23 mouse cellular contexts compared by ENCODE assay signal in genomic region chr3:151707335-151707734, GRCm38 (mm10). TPM values are rescaled to one million over a fixed set of nuclear protein-coding genes. Genes with fewer than 3 reads are reported as not detected.
A peak's percentile ranks its signal among the peaks of the same experiment; 100 is the strongest.
DNase-seq lines count a peak whose midpoint lies in the region; ATAC-seq and TF ChIP-seq lines count a peak whose summit lies in the region.
"Had no signal": no experiment of that assay in that cellular context is flagged by ENCODE, and none has a peak within 500 bp of the region (broad histone marks: within the 10 kb centered on the region; RNA-seq: fewer than 3 reads in every experiment).

No protein-coding gene starts in this region.

- H3K4me2 ChIP-seq in kidney, postnatal 0 days (ENCODE audit: low read length): no peak overlapping the region
- H3K4me2 ChIP-seq in kidney, embryonic 14.5 days (replicated peaks; ENCODE audit: low read depth, low read length): no peak overlapping the region
- no peak overlapping the region for H3K4me2 ChIP-seq in lung, embryonic 14.5 days
- H3K4me2 ChIP-seq in lung, postnatal 0 days (replicated peaks; ENCODE audit: low read depth, low read length): no peak overlapping the region
- H3K4me2 ChIP-seq: heart, embryonic 13.5 days; hindbrain, embryonic 12.5 days had no signal

- 66% methylated on average over 4 of the region's 4 CpGs for WGBS in kidney, postnatal 0 days
- 78% methylated on average over 4 of the region's 4 CpGs for WGBS in kidney, embryonic 14.5 days
- 80% methylated on average over 4 of the region's 4 CpGs for whole genome bisulfite sequencing in lung, embryonic 14.5 days
- 74% methylated on average over 4 of the region's 4 CpGs for WGBS in lung, postnatal 0 days

- no peaks in the 10 kb centered on the region for H3K27me3 ChIP-seq in kidney, postnatal 0 days (ENCODE audit: insufficient read depth, low read length)
- no peaks in the 10 kb centered on the region for H3K27me3 ChIP-seq in kidney, embryonic 14.5 days (ENCODE audit: control insufficient read depth, insufficient read depth, low read length)
- H3K27me3 ChIP-seq in lung, embryonic 14.5 days (ENCODE audit: insufficient read depth, low read length): no peaks in the 10 kb centered on the region
- H3K27me3 ChIP-seq in lung, postnatal 0 days (replicated peaks; ENCODE audit: insufficient read depth, low read length): no peaks in the 10 kb centered on the region
- H3K27me3 ChIP-seq: CH12.LX; heart, embryonic 13.5 days; hindbrain, embryonic 12.5 days had no signal

- H3K9ac ChIP-seq in kidney, postnatal 0 days (ENCODE audit: low read depth, low read length): no peak overlapping the region
- no peak overlapping the region for H3K9ac ChIP-seq in kidney, embryonic 14.5 days (ENCODE audit: low read depth, low read length)
- no peak overlapping the region for H3K9ac ChIP-seq in lung, embryonic 14.5 days
- H3K9ac ChIP-seq in lung, postnatal 0 days (replicated peaks; ENCODE audit: low read depth): no peak overlapping the region
- H3K9ac ChIP-seq: heart, embryonic 13.5 days; hindbrain, embryonic 12.5 days had no signal

- no peak for ATAC-seq in kidney, postnatal 0 days (replicated peaks; ENCODE audit: low FRiP score, low read depth)
- ATAC-seq in kidney, embryonic 14.5 days (ENCODE audit: low FRiP score, low TSS enrichment): no peak
- no peak for ATAC-seq in lung, embryonic 14.5 days (ENCODE audit: insufficient read depth)
- ATAC-seq in lung, postnatal 0 days: no peak
- ATAC-seq: forebrain, embryonic 14.5 days had no signal

- no peaks in the 10 kb centered on the region for H3K4me1 ChIP-seq in kidney, postnatal 0 days (replicated peaks; ENCODE audit: insufficient read depth, low read length)
- no peaks in the 10 kb centered on the region for H3K4me1 ChIP-seq in kidney, embryonic 14.5 days (ENCODE audit: control insufficient read depth, insufficient read depth, low read length)
- no peaks in the 10 kb centered on the region for H3K4me1 ChIP-seq in lung, embryonic 14.5 days (ENCODE audit: insufficient read depth)
- H3K4me1 ChIP-seq in lung, postnatal 0 days (ENCODE audit: insufficient read depth, low read depth, low read length): no peaks in the 10 kb centered on the region
- H3K4me1 ChIP-seq: embryonic facial prominence, embryonic 10.5 days; heart, embryonic 13.5 days; hindbrain, embryonic 12.5 days had no signal

- no peaks in the 10 kb centered on the region; the same call in 1 of the 2 replicates for H3K9me3 ChIP-seq in kidney, postnatal 0 days (replicated peaks; ENCODE audit: low read length)
- no peaks in the 10 kb centered on the region for H3K9me3 ChIP-seq in kidney, embryonic 14.5 days (ENCODE audit: control insufficient read depth, low read length)
- no peaks in the 10 kb centered on the region for H3K9me3 ChIP-seq in lung, embryonic 14.5 days (ENCODE audit: low read depth, low read length)
- H3K9me3 ChIP-seq in lung, postnatal 0 days (ENCODE audit: low read length): no peaks in the 10 kb centered on the region
- H3K9me3 ChIP-seq: embryonic facial prominence, embryonic 10.5 days; heart, embryonic 13.5 days; hindbrain, embryonic 12.5 days had no signal

- H3K36me3 ChIP-seq in kidney, postnatal 0 days (ENCODE audit: insufficient read depth, low read length): no peaks in the 10 kb centered on the region
- H3K36me3 ChIP-seq in kidney, embryonic 14.5 days (ENCODE audit: control insufficient read depth, insufficient read depth, low read length): no peaks in the 10 kb centered on the region
- no peaks in the 10 kb centered on the region for H3K36me3 ChIP-seq in lung, embryonic 14.5 days (ENCODE audit: insufficient read depth)
- H3K36me3 ChIP-seq in lung, postnatal 0 days (ENCODE audit: insufficient read depth, low read length): no peaks in the 10 kb centered on the region
- H3K36me3 ChIP-seq: embryonic facial prominence, embryonic 10.5 days; heart, embryonic 13.5 days; hindbrain, embryonic 12.5 days had no signal

- intact Hi-C loops in heart, postnatal 10 days (cut with DNase I): no loop called here

- H3K27ac ChIP-seq in kidney, postnatal 0 days: no peak overlapping the region
- H3K27ac ChIP-seq in kidney, embryonic 14.5 days (ENCODE audit: low read depth, low read length): no peak overlapping the region
- H3K27ac ChIP-seq in lung, embryonic 14.5 days (ENCODE audit: low read depth): no peak overlapping the region
- no peak overlapping the region for H3K27ac ChIP-seq in lung, postnatal 0 days (ENCODE audit: low read length)
- H3K27ac ChIP-seq: embryonic facial prominence, embryonic 10.5 days; heart, embryonic 13.5 days; hindbrain, embryonic 12.5 days had no signal

- peak; percentile 35 for DNase-seq in kidney, postnatal 0 days (ENCODE audit: low spot score)
- peak; percentile 35 for DNase-seq in lung, embryonic 14.5 days
- no peak for DNase-seq in lung, postnatal 0 days (ENCODE audit: low spot score)
- DNase-seq in NIH3T3 (ENCODE audit: low read depth): peak; percentile 40
- peak; percentile 2 for DNase-seq in telencephalon, adult 2 months (ENCODE audit: low read depth, low spot score)
- no peak for DNase-seq in heart, postnatal 10 days
- DNase-seq: adrenal gland, adult 8-10 months; adrenal gland, postnatal 36 days; cerebellum, adult 11-12 months; cerebellum, adult 9-10 months; cerebellum, postnatal 36 days; gastrocnemius, postnatal 36 days; heart, adult 11 months; heart, postnatal 4 days had no signal

- TF ChIP-seq CTCF in kidney, postnatal 0 days (IDR thresholded peaks at IDR 0.05; ENCODE audit: low read depth): peak; percentile 18; the same call in 1 of the 2 replicates
- no peak for TF ChIP-seq CTCF in lung, embryonic 14.5 days (IDR thresholded peaks at IDR 0.05; ENCODE audit: low read depth)
- no peak for TF ChIP-seq CTCF in lung, postnatal 0 days (IDR thresholded peaks at IDR 0.05)

- no peak for TF ChIP-seq EP300 in lung, postnatal 0 days (IDR thresholded peaks at IDR 0.05)

- no peak overlapping the region for H3K4me3 ChIP-seq in kidney, postnatal 0 days (replicated peaks; ENCODE audit: low read depth, low read length)
- no peak overlapping the region for H3K4me3 ChIP-seq in kidney, embryonic 14.5 days (ENCODE audit: low read length)
- H3K4me3 ChIP-seq in lung, embryonic 14.5 days (ENCODE audit: low read depth, low read length): no peak overlapping the region
- H3K4me3 ChIP-seq in lung, postnatal 0 days (ENCODE audit: low read depth, low read length): no peak overlapping the region
- H3K4me3 ChIP-seq: embryonic facial prominence, embryonic 10.5 days; heart, embryonic 13.5 days; hindbrain, embryonic 12.5 days had no signal

RNA-seq across cellular contexts. Expression of gene Ifi44, which starts 42.4 kb away (rescaled TPM):
- 8.0 and 10.7 TPM in 2 replicates for polyA plus RNA-seq in kidney, postnatal 0 days (2015; fragmentation: Nextera tagmentation; extraction: Ambion mirVana)
- 0.77 and 1.0 TPM in 2 replicates for polyA plus RNA-seq in kidney, embryonic 14.5 days (2014; fragmentation: Nextera tagmentation; extraction: Ambion mirVana)
- polyA plus RNA-seq in lung, embryonic 14.5 days (2014; fragmentation: Nextera tagmentation; extraction: Ambion mirVana): 0.36 and 0.92 TPM in 2 replicates
- 1.6 and 2.4 TPM in 2 replicates for polyA plus RNA-seq in lung, postnatal 0 days (2015; fragmentation: Nextera tagmentation; extraction: Ambion mirVana)
- under 1 TPM; 0.12 to 0.22 TPM for total RNA-seq in heart, postnatal 10 days (2021)
- total RNA-seq: gastrocnemius, adult 8-10 months had no signal
- polyA plus RNA-seq: embryonic facial prominence, embryonic 10.5 days had no signal

RNA-seq across cellular contexts. Expression of gene Ifi44l, which starts 55.4 kb away (rescaled TPM):
- 0.17 TPM in 1 of 2 replicates, not detected in the other for polyA plus RNA-seq in kidney, postnatal 0 days (2015; fragmentation: Nextera tagmentation; extraction: Ambion mirVana)
- not detected in 2 replicates for polyA plus RNA-seq in kidney, embryonic 14.5 days (2014; fragmentation: Nextera tagmentation; extraction: Ambion mirVana)
- not detected in 2 replicates for polyA plus RNA-seq in lung, embryonic 14.5 days (2014; fragmentation: Nextera tagmentation; extraction: Ambion mirVana)
- polyA plus RNA-seq in lung, postnatal 0 days (2015; fragmentation: Nextera tagmentation; extraction: Ambion mirVana): 0.10 TPM in 1 of 2 replicates, not detected in the other
- total RNA-seq in heart, postnatal 10 days (2021): not detected
- total RNA-seq: adrenal gland, adult 8-10 months; adrenal gland, postnatal 36 days; CH12.LX; gastrocnemius, adult 8-10 months; gastrocnemius, postnatal 36 days; heart, postnatal 4 days had no signal
- polyA plus RNA-seq: embryonic facial prominence, embryonic 10.5 days; embryonic facial prominence, embryonic 14.5 days; forebrain, embryonic 14.5 days; heart, embryonic 13.5 days; heart, postnatal 0 days; hindbrain, embryonic 12.5 days had no signal

Comparison
In these comparisons a context has a peak if more than half of its experiments do, and no peak if none do; other contexts are left out.
1. DNase-seq: peak in kidney, postnatal 0 days (single experiment), lung, embryonic 14.5 days (single experiment), NIH3T3 (single experiment) and telencephalon, adult 2 months (single experiment); none in lung, postnatal 0 days (single experiment) and heart, postnatal 10 days (0 of 2).